Mouse (Mus musculus): ENCODE results near the gene Zfp26.

- peak; percentile 55 for TF ChIP-seq CTCF (IDR thresholded peaks at IDR 0.05; ENCODE audit: control insufficient read depth, insufficient read depth, low read length)
- no peak for TF ChIP-seq POLR2A (IDR thresholded peaks at IDR 0.05; ENCODE audit: borderline replicate concordance, control insufficient read depth, low read depth, low read length)
Measured at GRCm38 (mm10) chr9:20466761-20467442, 6.9 kb upstream of the Zfp26 start.

All from bone marrow, adult 2 months (tissue).